Mouse (Mus musculus): Measurements from ENCODE around the gene Klk1b8. TPM values are rescaled to one million over a fixed set of nuclear protein-coding genes. Genes with fewer than 3 reads are reported as not detected.

Gene Klk1b8
- not detected in 2 replicates for polyA plus RNA-seq (2016; fragmentation: Nextera tagmentation; extraction: Ambion mirVana)

- Histone ChIP-seq H3K36me3 (replicated peaks) (no peaks in the 10 kb centered on the region), H3K9me3 (no peaks in the 10 kb centered on the region), H3K4me3 (no peak within 1 kb of the TSS), H3K27me3 (ENCODE audit: poor library complexity, severe bottlenecking) (no peaks in the 10 kb centered on the region), H3K4me1 (no peaks in the 10 kb centered on the region), H3K27ac (no peak within 1 kb of the TSS)
- WGBS, result 86% methylated on average over 2 of the region's 2 CpGs
- no peak for DNase-seq (ENCODE audit: extremely low spot score, low spot score)
Observed at GRCm38 (mm10) chr7:43950364-43950763, at the start of gene Klk1b8. Gene Klk1b8, plus strand, starts transcription at chr7:43950664.

DNA sequence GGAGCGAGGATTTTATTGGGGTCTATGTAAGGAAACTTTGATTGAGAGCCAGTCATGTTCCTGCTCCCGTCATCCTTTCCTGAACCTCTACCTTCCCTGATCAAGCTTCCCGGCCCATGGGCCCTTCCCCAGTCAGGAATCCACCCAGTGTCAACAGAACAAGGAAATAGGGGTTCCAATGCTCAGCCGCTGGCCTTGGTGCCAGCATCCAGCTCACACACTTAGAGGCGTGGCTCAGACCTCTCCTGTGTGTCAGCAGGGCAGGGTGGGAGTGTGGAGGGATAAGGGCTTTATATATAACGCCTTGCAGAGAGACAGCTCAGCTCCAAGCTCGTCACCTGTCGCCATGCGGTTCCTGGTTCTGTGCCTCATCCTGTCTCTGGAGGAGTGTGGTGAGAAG lies 35.6 kb upstream of the Klk1b8 start:
- H3K27me3 ChIP-seq (ENCODE audit: poor library complexity, severe bottlenecking), result no peaks in the 10 kb centered on the region
- H3K36me3 ChIP-seq (replicated peaks), result no peaks in the 10 kb centered on the region
- H3K9me3 ChIP-seq, result no peaks in the 10 kb centered on the region
- H3K27ac ChIP-seq, result no peak overlapping the region
- DNase-seq (ENCODE audit: extremely low spot score, low spot score), result no peak
- WGBS, result 78% methylated on average over 9 of the region's 9 CpGs
- H3K4me1 ChIP-seq, result 0 out of 2 replicates have a peak, but pooled peaks cover 3% of the 10 kb centered on the region
- H3K4me3 ChIP-seq, result no peak overlapping the region

GRCm38 (mm10) chr7:43918426-43918825 lies 32.0 kb upstream of the Klk1b8 start:
- no peak for DNase-seq (ENCODE audit: extremely low spot score, low spot score)
- Histone ChIP-seq H3K4me1 (0 out of 2 replicates have a peak, but pooled peaks cover 3% of the 10 kb centered on the region), H3K4me3 (no peak overlapping the region), H3K27me3 (ENCODE audit: poor library complexity, severe bottlenecking) (no peaks in the 10 kb centered on the region), H3K27ac (no peak overlapping the region), H3K9me3 (no peaks in the 10 kb centered on the region), H3K36me3 (replicated peaks) (no peaks in the 10 kb centered on the region)
- WGBS, result 90% methylated on average over 13 of the region's 13 CpGs

GRCm38 (mm10) chr7:43918871-43919270 lies 31.6 kb upstream of the Klk1b8 start:
- WGBS, result 84% methylated on average over 8 of the region's 8 CpGs
- no peak overlapping the region for H3K4me3 ChIP-seq
- H3K36me3 ChIP-seq (replicated peaks), result no peaks in the 10 kb centered on the region
- H3K27ac ChIP-seq, result no peak overlapping the region
- H3K27me3 ChIP-seq (ENCODE audit: poor library complexity, severe bottlenecking), result no peaks in the 10 kb centered on the region
- no peak for DNase-seq (ENCODE audit: extremely low spot score, low spot score)
- H3K9me3 ChIP-seq, result no peaks in the 10 kb centered on the region
- H3K4me1 ChIP-seq, result 0 out of 2 replicates have a peak, but pooled peaks cover 3% of the 10 kb centered on the region

GRCm38 (mm10) chr7:43919559-43920451 lies 30.7 kb upstream of the Klk1b8 start:
- Histone ChIP-seq H3K4me3 (no peak overlapping the region), H3K9me3 (no peaks in the 10 kb centered on the region), H3K36me3 (replicated peaks) (no peaks in the 10 kb centered on the region), H3K4me1 (0 out of 2 replicates have a peak, but pooled peaks cover 3% of the 10 kb centered on the region), H3K27ac (no peak overlapping the region), H3K27me3 (ENCODE audit: poor library complexity, severe bottlenecking) (no peaks in the 10 kb centered on the region)
- WGBS, result 35% methylated on average over 14 of the region's 14 CpGs
- DNase-seq (ENCODE audit: extremely low spot score, low spot score), result peak; percentile 77

DNA sequence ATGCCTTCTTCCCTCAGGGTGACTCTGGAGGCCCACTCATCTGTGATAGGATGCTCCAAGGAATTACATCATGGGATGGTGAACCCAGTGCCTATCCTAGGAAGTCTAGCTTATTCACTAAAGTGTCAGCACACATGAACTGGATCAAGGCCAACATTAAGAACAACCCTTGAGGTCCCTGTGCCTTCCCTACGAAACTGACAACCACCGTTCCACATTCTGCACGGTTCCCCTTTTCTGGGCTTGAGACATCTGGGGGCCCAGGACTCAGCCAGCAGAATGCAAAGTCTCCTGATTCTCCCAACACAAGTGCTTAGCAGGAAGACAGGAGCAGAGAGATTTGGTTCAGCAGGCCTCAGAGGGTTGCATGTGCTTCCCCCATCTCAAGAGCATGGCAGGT lies 29.9 kb upstream of the Klk1b8 start:
- no peak overlapping the region for H3K4me3 ChIP-seq

DNA sequence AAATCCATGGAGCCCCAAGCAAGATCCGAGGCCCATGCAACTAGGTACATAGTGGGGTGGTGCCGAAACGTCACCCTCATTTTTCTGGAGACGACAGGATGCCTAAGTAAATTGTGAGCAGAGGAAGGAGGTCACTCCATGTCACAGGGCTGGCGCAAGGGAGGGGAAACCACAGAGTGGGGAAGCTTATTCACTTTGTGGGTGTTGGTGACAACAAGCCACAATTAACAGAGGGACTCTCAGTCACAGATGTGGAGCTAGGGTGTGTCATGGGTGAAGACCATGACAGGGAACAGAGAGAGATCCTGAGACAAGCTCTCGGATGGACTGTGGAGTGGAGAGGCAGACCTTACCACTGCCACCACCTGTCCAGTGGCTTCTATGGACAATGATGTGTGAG lies 29.4 kb upstream of the Klk1b8 start:
- DNase-seq (ENCODE audit: extremely low spot score, low spot score), result no peak
- no peaks in the 10 kb centered on the region for H3K27me3 ChIP-seq (ENCODE audit: poor library complexity, severe bottlenecking)
- no peaks in the 10 kb centered on the region for H3K9me3 ChIP-seq
- WGBS, result 86% methylated on average over 6 of the region's 6 CpGs
- H3K4me3 ChIP-seq, result no peak overlapping the region
- no peak overlapping the region for H3K27ac ChIP-seq
- H3K4me1 ChIP-seq, result 0 out of 2 replicates have a peak, but pooled peaks cover 3% of the 10 kb centered on the region
- H3K36me3 ChIP-seq (replicated peaks), result no peaks in the 10 kb centered on the region

More for the DNA sequence above, 29.9 kb upstream of the Klk1b8 start:
- Histone ChIP-seq H3K9me3 (no peaks in the 10 kb centered on the region), H3K4me1 (0 out of 2 replicates have a peak, but pooled peaks cover 3% of the 10 kb centered on the region), H3K27me3 (ENCODE audit: poor library complexity, severe bottlenecking) (no peaks in the 10 kb centered on the region), H3K27ac (no peak overlapping the region), H3K36me3 (replicated peaks) (no peaks in the 10 kb centered on the region)
- WGBS, result 90% methylated on average over 3 of the region's 3 CpGs
- DNase-seq (ENCODE audit: extremely low spot score, low spot score), result no peak

GRCm38 (mm10) chr7:43921941-43922340 lies 28.5 kb upstream of the Klk1b8 start:
- Histone ChIP-seq H3K4me3 (no peak overlapping the region), H3K27me3 (ENCODE audit: poor library complexity, severe bottlenecking) (no peaks in the 10 kb centered on the region), H3K36me3 (replicated peaks) (no peaks in the 10 kb centered on the region), H3K9me3 (no peaks in the 10 kb centered on the region), H3K27ac (no peak overlapping the region), H3K4me1 (0 out of 2 replicates have a peak, but pooled peaks cover 3% of the 10 kb centered on the region)
- no peak for DNase-seq (ENCODE audit: extremely low spot score, low spot score)
- WGBS, result 88% methylated on average over 2 of the region's 2 CpGs

- H3K27me3 ChIP-seq (ENCODE audit: poor library complexity, severe bottlenecking), result no peaks in the 10 kb centered on the region
- H3K4me3 ChIP-seq, result no peak overlapping the region
- no peaks in the 10 kb centered on the region for H3K4me1 ChIP-seq
- no peaks in the 10 kb centered on the region for H3K36me3 ChIP-seq (replicated peaks)
- H3K27ac ChIP-seq, result no peak overlapping the region
- 71% methylated on average over 5 of the region's 5 CpGs for WGBS
- H3K9me3 ChIP-seq, result no peaks in the 10 kb centered on the region
- DNase-seq (ENCODE audit: extremely low spot score, low spot score), result no peak
Observed at GRCm38 (mm10) chr7:43925985-43926384, 24.5 kb upstream of the Klk1b8 start.

- Histone ChIP-seq H3K4me3 (no peak overlapping the region), H3K36me3 (replicated peaks) (no peaks in the 10 kb centered on the region), H3K9me3 (no peaks in the 10 kb centered on the region), H3K4me1 (no peaks in the 10 kb centered on the region), H3K27me3 (ENCODE audit: poor library complexity, severe bottlenecking) (no peaks in the 10 kb centered on the region), H3K27ac (no peak overlapping the region)
- DNase-seq (ENCODE audit: extremely low spot score, low spot score), result no peak
- WGBS, result 54% methylated on average over 4 of the region's 4 CpGs
Observed at GRCm38 (mm10) chr7:43928521-43928920, 21.9 kb upstream of the Klk1b8 start.

DNA sequence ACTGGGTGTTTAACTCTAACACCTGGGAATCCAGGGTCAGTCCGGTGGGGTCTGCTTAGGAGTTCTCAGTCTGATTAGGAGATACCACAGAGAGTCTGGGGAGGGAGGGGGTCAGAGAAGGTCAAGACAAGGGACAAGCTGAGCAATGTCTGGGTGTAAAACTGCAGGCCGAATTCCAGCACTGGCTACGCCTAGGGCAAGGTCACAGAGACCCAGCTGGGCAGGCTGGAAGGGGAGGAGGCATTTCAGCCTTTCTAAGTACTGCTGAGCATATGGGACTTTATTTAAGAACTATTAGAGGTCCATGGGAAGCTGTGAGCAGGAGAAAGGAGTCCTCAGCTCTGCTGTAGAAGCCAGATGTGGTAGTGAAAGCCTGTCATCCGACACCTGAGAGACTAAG lies 18.1 kb upstream of the Klk1b8 start:
- Histone ChIP-seq H3K27me3 (ENCODE audit: poor library complexity, severe bottlenecking) (no peaks in the 10 kb centered on the region), H3K9me3 (no peaks in the 10 kb centered on the region), H3K27ac (no peak overlapping the region), H3K4me3 (no peak overlapping the region), H3K4me1 (no peaks in the 10 kb centered on the region), H3K36me3 (replicated peaks) (no peaks in the 10 kb centered on the region)
- 64% methylated on average over 4 of the region's 4 CpGs for WGBS
- DNase-seq (ENCODE audit: extremely low spot score, low spot score), result no peak

- Histone ChIP-seq H3K4me1 (no peaks in the 10 kb centered on the region), H3K27ac (no peak within 1 kb of the TSS), H3K4me3 (no peak within 1 kb of the TSS), H3K27me3 (ENCODE audit: poor library complexity, severe bottlenecking) (no peaks in the 10 kb centered on the region), H3K36me3 (replicated peaks) (no peaks in the 10 kb centered on the region), H3K9me3 (no peaks in the 10 kb centered on the region)
- WGBS, result 90% methylated on average over 3 of the region's 3 CpGs
- no peak for DNase-seq (ENCODE audit: extremely low spot score, low spot score)
Observed at GRCm38 (mm10) chr7:43933440-43933839, 17.0 kb upstream of the Klk1b8 start, which contains the start of gene Klk15. Gene Klk15, plus strand, starts transcription at chr7:43933740.

GRCm38 (mm10) chr7:43934747-43935146 lies 15.7 kb upstream of the Klk1b8 start:
- Histone ChIP-seq H3K9me3 (no peaks in the 10 kb centered on the region), H3K36me3 (replicated peaks) (no peaks in the 10 kb centered on the region)
- WGBS, result 71% methylated on average over 3 of the region's 3 CpGs

More at GRCm38 (mm10) chr7:43934747-43935146, 15.7 kb upstream of the Klk1b8 start:
- DNase-seq (ENCODE audit: extremely low spot score, low spot score), result no peak
- Histone ChIP-seq H3K27me3 (ENCODE audit: poor library complexity, severe bottlenecking) (no peaks in the 10 kb centered on the region), H3K4me3 (no peak overlapping the region), H3K27ac (no peak overlapping the region), H3K4me1 (no peaks in the 10 kb centered on the region)
